Mouse (Mus musculus) stomach, embryonic 16.5 days (tissue): ENCODE data around the gene Abcc3. TPM values are rescaled to one million over a fixed set of nuclear protein-coding genes. Genes with fewer than 3 reads are reported as not detected.

Experiments used
- ATAC-seq: fragments of 200-750 bp; cut with Nextera tagmentation; 2 replicates; pipeline ENCODE4 v1.8.0; 2017; ENCODE audit warnings: moderate number of reproducible peaks, moderate TSS enrichment; ENCODE audit not compliant: insufficient read depth, low FRiP score
- H3K27ac ChIP-seq: fragments of 300-500 bp; sonication (generic); 2 replicates; pipeline ENCODE4 v1.5.1; 2014; ENCODE audit warnings: low read length
- H3K27me3 ChIP-seq: fragments of 300-500 bp; sonication (generic); 2 replicates; pipeline ENCODE4 v1.6.1; 2014; ENCODE audit warnings: low read length, control low read depth, mixed read lengths; ENCODE audit not compliant: control insufficient read depth, insufficient read depth
- H3K36me3 ChIP-seq: fragments of 300-500 bp; sonication (generic); 2 replicates; pipeline ENCODE4 v1.6.1; 2014; ENCODE audit warnings: low read length; ENCODE audit not compliant: control insufficient read depth, insufficient read depth
- H3K4me1 ChIP-seq: fragments of 300-500 bp; sonication (generic); 2 replicates; pipeline ENCODE4 v1.6.1; 2014; ENCODE audit warnings: low read length, control low read depth, mixed read lengths; ENCODE audit not compliant: control insufficient read depth, insufficient read depth
- H3K4me2 ChIP-seq: fragments of 300-500 bp; sonication (generic); 2 replicates; pipeline ENCODE4 v1.6.1; 2014; ENCODE audit warnings: low read depth, low read length, mixed read lengths
- H3K4me3 ChIP-seq: fragments of 300-500 bp; sonication (generic); replicated peaks from 2 replicates; pipeline ENCODE4 v1.5.1; 2014; ENCODE audit warnings: mild to moderate bottlenecking, low read length
- H3K9ac ChIP-seq: fragments of 300-500 bp; sonication (generic); 2 replicates; pipeline ENCODE4 v1.6.1; 2014; ENCODE audit warnings: low read length
- H3K9me3 ChIP-seq: fragments of 300-500 bp; sonication (generic); replicated peaks from 2 replicates; pipeline ENCODE4 v1.6.1; 2016; ENCODE audit warnings: low read length, control low read depth; ENCODE audit not compliant: control insufficient read depth
- WGBS: fragments of 180-500 bp; shearing (Covaris S2); extraction: QIAGEN DNeasy Blood & Tissue Kit; methylation state at CpG from one replicate; pipeline ENCODE4 v1.1.7; 2014; 5-methylcytosine and 5-hydroxymethylcytosine counted together
- polyA plus RNA-seq: library from polyadenylated mRNA; unstranded; fragments of >200 nt; fragmentation: Nextera tagmentation; extraction: Ambion mirVana; gene quantifications from 2 replicates; pipeline ENCODE4 v1.2.1, GENCODE M21; 2015

Abcc3 gene
- polyA plus RNA-seq, 1 experiment from 2014 or later: 11.4 TPM

DNA sequence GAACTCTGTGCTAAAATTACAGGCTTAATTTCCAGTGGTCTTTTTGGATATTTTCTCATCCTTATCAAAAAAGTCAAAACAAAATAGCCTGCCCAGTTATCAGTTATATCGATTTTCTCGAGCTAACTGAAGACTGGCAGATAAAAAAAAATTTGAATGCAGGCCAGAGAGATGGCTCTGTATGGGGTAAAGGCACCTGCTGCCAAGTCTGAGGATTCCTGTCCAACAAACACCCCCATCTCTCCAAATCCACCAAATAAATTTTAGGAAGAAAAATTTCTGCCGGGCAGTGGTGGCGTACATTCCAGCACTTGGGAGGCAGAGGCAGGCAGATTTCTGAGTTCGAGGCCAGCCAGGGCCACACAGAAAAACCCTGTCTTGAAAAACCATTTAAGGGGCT lies 74.7 kb downstream of the Abcc3 start:
- Histone ChIP-seq H3K27me3 (no peaks in the 10 kb centered on the region), H3K27ac (no peak overlapping the region), H3K9me3 (no peaks in the 10 kb centered on the region), H3K4me1 (peaks cover 53% of the 10 kb centered on the region), H3K36me3 (no peaks in the 10 kb centered on the region), H3K9ac (no peak overlapping the region), H3K4me2 (no peak overlapping the region), H3K4me3 (no peak overlapping the region)
- ATAC-seq: no peak
- WGBS: 69% methylated on average over 5 of the region's 5 CpGs

GRCm38 (mm10) chr11:94317515-94317914 lies 75.3 kb downstream of the Abcc3 start:
- Histone ChIP-seq H3K4me2 (no peak overlapping the region), H3K9me3 (no peaks in the 10 kb centered on the region), H3K36me3 (no peaks in the 10 kb centered on the region), H3K27ac (no peak overlapping the region), H3K27me3 (no peaks in the 10 kb centered on the region), H3K4me3 (no peak overlapping the region), H3K9ac (no peak overlapping the region), H3K4me1 (peaks cover 51% of the 10 kb centered on the region)
- ATAC-seq: no peak
- 46% methylated on average over 4 of the region's 4 CpGs for WGBS

DNA sequence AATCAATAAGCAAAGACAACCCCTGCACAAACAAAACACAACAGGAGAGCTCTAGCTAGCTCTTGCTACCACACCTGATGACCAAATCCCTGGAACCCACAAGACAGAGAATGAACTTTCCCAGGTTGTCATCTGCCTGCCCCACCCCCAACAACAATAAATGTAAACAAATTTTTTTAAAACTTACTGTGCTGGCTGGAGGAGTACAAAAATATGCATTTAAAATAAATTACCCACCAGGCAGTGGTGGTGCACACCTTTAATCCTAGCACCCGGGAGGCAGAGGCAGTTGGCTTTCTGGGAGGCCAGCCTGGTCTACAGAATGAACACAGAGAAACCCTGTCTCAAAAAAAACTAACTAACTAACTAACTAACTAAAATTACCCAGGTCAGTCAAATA lies 75.8 kb downstream of the Abcc3 start:
- Histone ChIP-seq H3K4me2 (no peak overlapping the region), H3K27me3 (no peaks in the 10 kb centered on the region), H3K27ac (no peak overlapping the region), H3K4me3 (no peak overlapping the region), H3K9ac (no peak overlapping the region), H3K36me3 (no peaks in the 10 kb centered on the region), H3K4me1 (peaks cover 50% of the 10 kb centered on the region), H3K9me3 (no peaks in the 10 kb centered on the region)
- 46% methylated on average over 1 of the region's 1 CpGs for WGBS
- ATAC-seq: no peak

DNA sequence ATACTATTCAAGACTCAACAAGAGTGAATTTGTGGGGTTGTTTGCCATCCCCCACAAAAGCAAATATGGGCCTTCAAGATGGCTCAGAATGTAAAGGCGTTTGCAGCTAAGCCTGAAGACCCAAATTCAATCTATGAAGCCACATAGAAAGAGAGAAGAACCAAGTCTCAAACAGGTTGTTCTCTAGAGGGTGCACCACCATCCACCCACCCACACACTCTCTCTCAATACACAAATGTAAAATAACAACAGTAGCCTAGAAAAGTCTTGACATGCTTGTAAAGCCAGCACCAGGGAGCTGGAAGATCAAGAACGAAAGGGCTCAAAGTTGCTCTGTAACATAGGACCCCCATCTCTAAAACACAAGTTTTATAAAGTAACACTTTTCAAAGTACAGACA lies 76.3 kb downstream of the Abcc3 start:
- ATAC-seq: no peak
- Histone ChIP-seq H3K4me3 (no peak overlapping the region), H3K27ac (no peak overlapping the region), H3K4me1 (peaks cover 50% of the 10 kb centered on the region), H3K36me3 (no peaks in the 10 kb centered on the region), H3K9ac (no peak overlapping the region), H3K27me3 (no peaks in the 10 kb centered on the region), H3K9me3 (no peaks in the 10 kb centered on the region), H3K4me2 (no peak overlapping the region)
- WGBS: 56% methylated on average over 2 of the region's 2 CpGs

DNA sequence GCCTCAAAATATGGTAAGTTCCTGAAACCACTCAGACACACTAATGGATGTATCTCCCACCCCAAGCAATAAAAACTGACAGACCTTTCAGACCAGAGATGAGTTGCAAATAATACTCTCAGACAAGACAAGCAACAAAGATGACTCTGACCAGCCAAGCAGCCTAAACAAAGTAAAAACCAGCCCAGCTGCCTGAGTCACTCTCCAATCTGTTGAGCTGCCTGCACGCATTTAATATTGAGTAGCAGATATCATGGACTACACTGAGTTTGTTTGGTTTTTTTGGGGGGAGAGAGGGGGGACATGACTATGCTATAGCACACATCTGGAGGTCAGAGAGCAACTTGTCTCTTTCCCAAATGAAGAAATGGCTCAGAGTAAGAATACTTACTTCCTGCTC lies 77.5 kb downstream of the Abcc3 start:
- Histone ChIP-seq H3K9me3 (no peaks in the 10 kb centered on the region), H3K4me3 (no peak overlapping the region), H3K27ac (peak overlapping the region; percentile 33; the same call in 1 of the 2 replicates), H3K4me2 (no peak overlapping the region), H3K27me3 (no peaks in the 10 kb centered on the region), H3K9ac (no peak overlapping the region), H3K4me1 (peaks cover 48% of the 10 kb centered on the region), H3K36me3 (no peaks in the 10 kb centered on the region)
- ATAC-seq: no peak
- WGBS: 28% methylated on average over 1 of the region's 1 CpGs

- Histone ChIP-seq H3K36me3 (no peaks in the 10 kb centered on the region), H3K9me3 (no peaks in the 10 kb centered on the region), H3K27ac (no peak overlapping the region), H3K4me1 (peaks cover 42% of the 10 kb centered on the region), H3K9ac (no peak overlapping the region), H3K4me3 (no peak overlapping the region), H3K27me3 (no peaks in the 10 kb centered on the region), H3K4me2 (no peak overlapping the region)
- no peak for ATAC-seq
- WGBS: 51% methylated on average over 2 of the region's 2 CpGs
These were observed 78.6 kb downstream of the Abcc3 start for GRCm38 (mm10) chr11:94314098-94314652.

DNA sequence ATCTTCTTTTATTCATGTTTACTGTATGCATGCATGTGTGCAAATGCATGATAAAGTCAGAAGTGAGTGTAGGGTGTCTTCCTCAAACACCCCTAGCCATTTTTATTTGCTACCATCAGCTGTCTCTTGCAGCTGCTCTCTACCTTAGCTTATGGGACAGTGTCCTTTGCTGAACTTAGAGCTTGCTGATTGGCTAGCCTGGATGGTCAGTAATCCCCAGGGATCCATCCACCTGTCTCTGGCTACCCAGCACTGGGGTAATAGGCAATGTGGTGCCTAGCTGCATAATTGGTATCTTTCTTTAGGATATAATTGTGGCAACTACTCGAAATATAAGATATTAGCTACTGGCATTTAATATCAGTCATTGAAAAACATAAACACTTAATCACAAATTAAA lies 80.1 kb downstream of the Abcc3 start:
- Histone ChIP-seq H3K9me3 (no peaks in the 10 kb centered on the region), H3K27me3 (no peaks in the 10 kb centered on the region), H3K36me3 (no peaks in the 10 kb centered on the region), H3K4me2 (no peak overlapping the region), H3K4me1 (peaks cover 36% of the 10 kb centered on the region), H3K4me3 (no peak overlapping the region), H3K27ac (no peak overlapping the region), H3K9ac (no peak overlapping the region)
- WGBS: 85% methylated on average over 1 of the region's 1 CpGs
- ATAC-seq: no peak

GRCm38 (mm10) chr11:94294996-94295845 lies 97.6 kb downstream of the Abcc3 start:
- Histone ChIP-seq H3K27me3 (no peaks in the 10 kb centered on the region), H3K36me3 (peaks cover 26% of the 10 kb centered on the region), H3K9me3 (no peaks in the 10 kb centered on the region), H3K4me2 (no peak overlapping the region), H3K4me3 (no peak overlapping the region), H3K9ac (no peak overlapping the region), H3K4me1 (no peaks in the 10 kb centered on the region), H3K27ac (no peak overlapping the region)
- no peak for ATAC-seq
- 82% methylated on average over 9 of the region's 9 CpGs for WGBS
